Mouse (Mus musculus): ENCODE data around the gene Arrdc5.

DNA sequence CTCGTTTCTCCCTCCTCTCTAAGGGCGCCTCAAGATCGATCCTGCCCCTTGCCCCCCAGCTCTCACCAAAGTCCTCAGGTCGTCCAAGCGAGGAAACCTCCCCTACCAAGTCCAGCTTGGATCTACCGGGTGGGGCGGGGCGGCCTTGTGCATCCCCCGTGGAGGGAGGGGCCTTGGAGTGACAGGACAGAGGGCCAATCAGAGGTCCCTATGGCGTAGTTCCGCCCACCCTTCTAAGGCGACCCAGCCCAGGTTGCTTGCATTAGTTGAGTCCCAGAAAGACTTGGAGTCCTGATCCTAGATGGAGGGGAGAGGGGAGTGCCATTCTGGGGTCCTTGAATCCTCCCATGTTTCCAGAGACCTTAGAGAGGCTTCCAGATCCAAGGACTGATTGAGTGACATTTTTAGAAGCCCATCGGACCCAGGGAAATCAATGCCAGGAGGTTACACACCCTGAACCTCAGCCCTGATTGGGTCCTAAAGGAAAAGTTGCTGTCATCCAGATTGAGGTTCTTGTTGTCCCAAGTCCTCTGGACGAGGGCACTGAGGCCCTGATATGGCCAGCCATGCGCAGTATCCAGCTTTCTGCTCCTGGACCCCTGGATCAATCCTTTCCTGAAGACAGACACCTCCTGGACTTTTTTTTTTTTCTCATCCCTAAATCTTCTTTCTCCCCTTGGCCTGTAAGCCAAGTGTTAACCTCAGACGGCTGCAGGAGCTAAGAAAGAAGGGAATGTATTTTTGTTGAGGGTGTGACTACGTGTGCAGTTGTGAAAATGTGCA, 9.5 kb downstream of the Arrdc5 start:
- TF ChIP-seq GATA1 (IDR thresholded peaks at IDR 0.05; ENCODE audit: borderline replicate concordance, low read length), result no peak
- TF ChIP-seq FLI1 (IDR thresholded peaks at IDR 0.05; ENCODE audit: low read length), result no peak

Data from megakaryocyte, embryonic 14.5 days (primary cell).